Mouse (Mus musculus) CH12.LX (cell line): ENCODE measurements at regions not wholly inside any gene's neighbourhood (a gene's known extent, or its start where the extent isn't known, plus 50 kb on each side); places are given as distances from the start of the nearest gene placed in this dataset.

ENCODE experiments used
- DNase-seq: peaks from one replicate; pipeline ENCODE4 v3.0.0-alpha.2; 2013; ENCODE audit errors: extremely low read depth
- H3K27ac ChIP-seq: 2 replicates; pipeline ENCODE4 v1.5.1; 2012; ENCODE audit warnings: low read depth, mild to moderate bottlenecking, control low read depth, moderate library complexity; ENCODE audit not compliant: insufficient read depth
- H3K27me3 ChIP-seq: replicated peaks from 2 replicates; pipeline ENCODE3; 2012; ENCODE audit warnings: inconsistent platforms
- H3K36me3 ChIP-seq, 2 experiments: replicated peaks in 1 of 2; 2 replicates each; pipeline versions ENCODE3 to v1.6.1; 2012; ENCODE audit warnings: inconsistent platforms in 1 of 2, low read length in 1 of 2, mild to moderate bottlenecking in 1 of 2, mixed read lengths in 1 of 2, moderate library complexity in 1 of 2; ENCODE audit not compliant: control insufficient read depth in 1 of 2, insufficient read depth in 1 of 2
- H3K4me1 ChIP-seq, 2 experiments: 2 replicates each; pipeline ENCODE4 v1.6.1; 2012; ENCODE audit warnings: inconsistent platforms in 1 of 2, moderate library complexity in 1 of 2; ENCODE audit not compliant: insufficient read depth in 2 of 2, control insufficient read depth in 1 of 2
- H3K4me2 ChIP-seq: 2 replicates; pipeline ENCODE4 v1.6.1; 2012; ENCODE audit warnings: low read depth, mild to moderate bottlenecking, control low read depth; ENCODE audit not compliant: poor library complexity, insufficient read depth, severe bottlenecking
- H3K4me3 ChIP-seq, 3 experiments: fragments of 150-350 bp in 1 of 3; sonication (generic) in 1 of 3; replicated peaks in 1 of 3; 2 replicates each; pipeline versions ENCODE3 to v1.5.1; 2011 to 2012; ENCODE audit warnings: low read depth in 2 of 3, low read length in 2 of 3, mild to moderate bottlenecking in 2 of 3, moderate library complexity in 2 of 3, control low read depth in 1 of 3, improper control_type of control experiment in 1 of 3, inconsistent platforms in 1 of 3, mixed read lengths in 1 of 3; ENCODE audit not compliant: poor library complexity in 1 of 3
- H3K79me2 ChIP-seq: replicated peaks from 2 replicates; pipeline ENCODE4 v1.6.1; 2012; ENCODE audit warnings: mild to moderate bottlenecking, moderate library complexity; ENCODE audit not compliant: control insufficient read depth, poor library complexity, insufficient read depth, severe bottlenecking; ENCODE audit errors: extremely low read depth
- H3K9ac ChIP-seq: 2 replicates; pipeline ENCODE4 v1.6.1; 2012; ENCODE audit warnings: low read depth, mild to moderate bottlenecking, control low read depth, moderate library complexity; ENCODE audit not compliant: insufficient read depth
- H3K9me3 ChIP-seq: replicated peaks from 2 replicates; pipeline ENCODE3; 2012; ENCODE audit warnings: low read length, inconsistent platforms, mixed read lengths
- BHLHE40 ChIP-seq: IDR thresholded peaks from 2 replicates; pipeline ENCODE4 v1.6.1; 2011; ENCODE audit warnings: mild to moderate bottlenecking, low read depth, low read length, improper control_type of control experiment
- CHD2 ChIP-seq: IDR thresholded peaks from 2 replicates; pipeline ENCODE4 v1.6.1; 2011; ENCODE audit warnings: low read length, improper control_type of control experiment
- CTCF ChIP-seq, 2 experiments: IDR thresholded peaks in 1 of 2; conservative IDR thresholded peaks in 1 of 2; 2 replicates each; pipeline ENCODE4 v1.5.1; 2011 to 2012; ENCODE audit warnings: low read depth in 2 of 2, low read length in 2 of 2, improper control_type of control experiment in 1 of 2, inconsistent platforms in 1 of 2, mild to moderate bottlenecking in 1 of 2, moderate library complexity in 1 of 2
- E2F4 ChIP-seq: IDR thresholded peaks from 2 replicates; pipeline ENCODE4 v1.6.1; 2011; ENCODE audit warnings: low read depth, low read length, improper control_type of control experiment; ENCODE audit not compliant: insufficient replicate concordance
- EP300 ChIP-seq: IDR thresholded peaks from 2 replicates; pipeline ENCODE4 v1.6.1; 2011; ENCODE audit warnings: low read length, improper control_type of control experiment
- ETS1 ChIP-seq: conservative IDR thresholded peaks from 2 replicates; pipeline ENCODE4 v1.6.1; 2012; ENCODE audit warnings: low read depth, mild to moderate bottlenecking, inconsistent platforms, low read length, improper control_type of control experiment, moderate library complexity
- JUN ChIP-seq: IDR thresholded peaks from 2 replicates; pipeline ENCODE4 v1.6.1; 2011; ENCODE audit warnings: low read depth, mild to moderate bottlenecking, low read length, improper control_type of control experiment, moderate library complexity; ENCODE audit not compliant: insufficient read depth
- JUND ChIP-seq: conservative IDR thresholded peaks from 2 replicates; pipeline ENCODE4 v1.6.1; 2011; ENCODE audit warnings: low read depth, low read length, improper control_type of control experiment
- KAT2A ChIP-seq: IDR thresholded peaks from 2 replicates; pipeline ENCODE4 v1.6.1; 2012; ENCODE audit warnings: low read length, improper control_type of control experiment, inconsistent platforms; ENCODE audit not compliant: insufficient replicate concordance
- MAFK ChIP-seq: IDR thresholded peaks from 2 replicates; pipeline ENCODE4 v1.6.1; 2011; ENCODE audit warnings: low read length, improper control_type of control experiment; ENCODE audit not compliant: insufficient replicate concordance
- MAZ ChIP-seq: IDR thresholded peaks from 2 replicates; pipeline ENCODE4 v1.6.1; 2012; ENCODE audit warnings: low read depth, mild to moderate bottlenecking, inconsistent platforms, low read length, improper control_type of control experiment, moderate library complexity
- MEF2A ChIP-seq: IDR thresholded peaks from 2 replicates; pipeline ENCODE4 v1.6.1; 2014; ENCODE audit warnings: low read depth, mild to moderate bottlenecking, inconsistent platforms, low read length, improper control_type of control experiment, borderline replicate concordance
- MXI1 ChIP-seq: IDR thresholded peaks from 2 replicates; pipeline ENCODE4 v1.6.1; 2011; ENCODE audit warnings: mild to moderate bottlenecking, low read depth, low read length, improper control_type of control experiment
- MYC ChIP-seq: IDR thresholded peaks from 2 replicates; pipeline ENCODE4 v1.6.1; 2011; ENCODE audit warnings: low read depth, mild to moderate bottlenecking, improper control_type of control experiment, low read length
- PAX5 ChIP-seq: IDR thresholded peaks from 2 replicates; pipeline ENCODE4 v1.6.1; 2012; ENCODE audit warnings: low read length, inconsistent platforms, mixed read lengths
- POLR2AphosphoS2 ChIP-seq: IDR thresholded peaks from 2 replicates; pipeline ENCODE4 v1.6.1; 2011; ENCODE audit warnings: low read depth, low read length, improper control_type of control experiment
- SIN3A ChIP-seq: IDR thresholded peaks from 2 replicates; pipeline ENCODE4 v1.6.1; 2012; ENCODE audit warnings: low read length, improper control_type of control experiment, inconsistent platforms
- USF2 ChIP-seq: conservative IDR thresholded peaks from 2 replicates; pipeline ENCODE4 v1.6.1; 2011; ENCODE audit warnings: low read depth, low read length, improper control_type of control experiment
- ZC3H11A ChIP-seq: IDR thresholded peaks from 2 replicates; pipeline ENCODE4 v1.6.1; 2012; ENCODE audit warnings: low read depth, mild to moderate bottlenecking, inconsistent platforms, low read length, improper control_type of control experiment
- ZKSCAN1 ChIP-seq: IDR thresholded peaks from 2 replicates; pipeline ENCODE4 v1.6.1; 2012; ENCODE audit warnings: low read depth, inconsistent platforms, low read length, improper control_type of control experiment, borderline replicate concordance
- ZMIZ1 ChIP-seq: IDR thresholded peaks from 2 replicates; pipeline ENCODE4 v1.6.1; 2012; ENCODE audit warnings: low read depth, mild to moderate bottlenecking, inconsistent platforms, low read length, improper control_type of control experiment
- ZNF384 ChIP-seq: IDR thresholded peaks from 2 replicates; pipeline ENCODE4 v1.6.1; 2012; ENCODE audit warnings: low read depth, low read length, improper control_type of control experiment, inconsistent platforms
- dilution Hi-C: fragments of 300-500 bp; cut with MboI; formaldehyde crosslinking; loops from 2 replicates; pipeline ENCODE4 v1.14.3; 2020; ENCODE audit warnings: low sequenced_read_pairs; ENCODE audit not compliant: extremely low pct_unique_long_range_greater_than_20kb, extremely low pct_ligation_motif_present
- in situ Hi-C: fragments of 300-500 bp; cut with MboI; formaldehyde crosslinking; loops from 3 replicates; pipeline ENCODE4 v1.14.3; 2019; ENCODE audit warnings: low sequenced_read_pairs, low pct_ligation_motif_present, low pct_unique_long_range_greater_than_20kb, mixed read lengths

DNA sequence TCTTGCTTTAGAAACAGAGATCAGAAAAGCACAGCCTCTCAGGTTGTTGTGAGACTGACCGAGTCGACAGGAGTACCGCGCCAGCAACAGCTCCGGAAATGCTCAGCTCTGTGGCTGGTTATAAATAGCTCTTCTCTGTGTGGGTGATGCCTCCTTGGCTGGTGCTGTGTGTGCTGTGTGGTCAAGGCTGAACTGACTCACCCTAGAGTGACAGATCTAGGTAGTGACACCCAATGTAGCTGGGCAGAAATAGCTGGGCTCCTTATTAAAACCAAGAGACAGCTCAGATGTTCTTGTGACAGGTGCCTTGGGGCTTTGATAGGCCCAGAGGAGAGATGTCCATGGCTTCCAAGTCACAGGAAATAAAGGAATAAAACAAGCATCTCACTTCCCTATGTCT, 220.7 kb downstream of the 4933412E24Rik start (continued):
- peak; percentile 77; the same call in 1 of the 2 replicates for TF ChIP-seq MAFK

DNA sequence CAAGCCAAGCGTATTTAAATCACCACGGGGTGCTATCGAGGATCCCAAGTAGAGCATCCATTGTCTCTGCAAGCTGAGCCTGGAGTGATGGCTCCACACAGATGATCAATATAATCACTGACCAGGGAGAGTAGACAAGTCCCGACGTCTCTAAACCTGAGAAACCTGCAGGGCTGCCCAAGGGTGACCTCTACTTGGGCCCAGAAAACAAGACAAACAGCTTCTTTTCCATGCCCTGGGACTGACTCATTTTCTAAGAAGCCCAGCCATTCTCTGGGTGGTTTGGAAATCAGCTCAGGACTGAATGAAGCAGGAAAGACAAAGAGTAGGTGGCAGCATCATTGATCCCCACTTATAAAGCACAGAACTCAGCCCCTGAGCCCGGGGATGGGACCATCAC, 221.5 kb downstream of the 4933412E24Rik start:
- no peak overlapping the region for H3K4me2 ChIP-seq
- DNase-seq: no peak
- dilution Hi-C loops: no loop called here
- TF ChIP-seq SIN3A (no peak), EP300 (no peak)
- no peak overlapping the region for H3K27ac ChIP-seq
- no peaks in the 10 kb centered on the region for H3K79me2 ChIP-seq
- no peaks in the 10 kb centered on the region for H3K36me3 ChIP-seq
- H3K9ac ChIP-seq: no peak overlapping the region
- H3K27me3 ChIP-seq: no peaks in the 10 kb centered on the region
- in situ Hi-C loops: no loop called here
- H3K4me1 ChIP-seq: peaks cover 11 to 31% of the 10 kb centered on the region in 2 experiments
- no peak overlapping the region for H3K4me3 ChIP-seq
- no peaks in the 10 kb centered on the region for H3K9me3 ChIP-seq

DNA sequence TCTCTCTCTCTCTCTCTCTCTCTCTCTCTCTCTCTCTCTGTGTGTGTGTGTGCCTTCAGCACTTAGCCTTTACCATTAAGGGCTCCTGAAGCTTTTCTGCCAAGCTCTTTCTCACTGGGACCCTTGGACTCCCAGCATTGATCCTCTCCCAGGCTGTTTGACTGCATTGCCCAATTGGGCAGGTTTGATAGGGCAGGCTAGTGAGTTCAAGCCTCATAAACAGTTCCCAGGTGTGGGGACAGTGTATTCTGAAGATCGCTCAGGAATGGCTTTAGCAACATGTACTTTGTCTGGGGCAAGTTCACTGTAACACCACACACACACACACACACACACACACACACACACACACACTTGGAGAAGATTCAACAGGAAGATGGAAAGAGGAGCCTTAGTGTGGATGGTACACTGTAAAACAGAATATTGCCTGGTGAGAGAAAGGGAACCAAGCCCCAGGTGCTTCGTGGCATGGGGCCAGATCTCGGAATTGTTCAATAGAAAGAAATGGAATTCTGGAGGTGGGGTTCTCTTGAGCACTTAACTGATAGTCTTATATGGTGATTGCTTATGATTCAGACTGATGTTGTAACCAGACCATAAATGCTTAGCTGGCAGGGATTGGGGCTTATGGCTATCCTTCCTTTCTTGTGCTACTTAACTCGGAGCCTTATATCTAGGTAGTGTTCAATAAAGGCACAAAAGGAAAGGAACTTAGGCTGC, 229.5 kb downstream of the 4933412E24Rik start:
- no peaks in the 10 kb centered on the region for H3K4me1 ChIP-seq
- TF ChIP-seq USF2 (no peak), ZC3H11A (no peak), MAFK (no peak)
- H3K27ac ChIP-seq: no peak overlapping the region
- H3K36me3 ChIP-seq: no peaks in the 10 kb centered on the region
- dilution Hi-C loops: no loop called here
- no peak overlapping the region for H3K4me3 ChIP-seq
- no peak overlapping the region for H3K9ac ChIP-seq
- in situ Hi-C loops: no loop called here
- H3K27me3 ChIP-seq: peaks cover 3% of the 10 kb centered on the region
- H3K79me2 ChIP-seq: no peaks in the 10 kb centered on the region
- H3K4me2 ChIP-seq: no peak overlapping the region
- DNase-seq: no peak
- H3K9me3 ChIP-seq: peaks cover 8% of the 10 kb centered on the region

- H3K27ac ChIP-seq: no peak overlapping the region
- dilution Hi-C loops: no loop called here
- peaks cover 3 to 5% of the 10 kb centered on the region in 2 experiments; a peak in 3 of 4 replicates for H3K4me1 ChIP-seq
- H3K79me2 ChIP-seq: no peaks in the 10 kb centered on the region
- no peak for DNase-seq
- no peak for TF ChIP-seq CHD2
- TF ChIP-seq MXI1: no peak
- no peak for TF ChIP-seq JUN
- no peak for TF ChIP-seq POLR2AphosphoS2
- no peak for TF ChIP-seq ZKSCAN1
- no peak for TF ChIP-seq ZNF384
- TF ChIP-seq KAT2A: no peak
- TF ChIP-seq MAZ: no peak
- TF ChIP-seq ZMIZ1: no peak
- no peak for TF ChIP-seq SIN3A
- TF ChIP-seq BHLHE40: no peak
- TF ChIP-seq MEF2A: no peak
- TF ChIP-seq JUND: no peak
- no peak for TF ChIP-seq PAX5
- no peak for TF ChIP-seq MYC
- no peak for TF ChIP-seq ETS1
- no peak for TF ChIP-seq CTCF (conservative IDR thresholded peaks at IDR 0.05 in 1 of 2, IDR thresholded peaks at IDR 0.05 in 1 of 2; ENCODE audit: low read depth in 2 of 2, low read length in 2 of 2)
- TF ChIP-seq E2F4: no peak
- H3K27me3 ChIP-seq: peaks cover 3% of the 10 kb centered on the region
- H3K4me2 ChIP-seq: no peak overlapping the region
- no peak overlapping the region for H3K4me3 ChIP-seq
- in situ Hi-C loops: no loop called here
- H3K36me3 ChIP-seq: no peaks in the 10 kb centered on the region
- peaks cover 8% of the 10 kb centered on the region for H3K9me3 ChIP-seq
- H3K9ac ChIP-seq: no peak overlapping the region
Observed at GRCm38 (mm10) chr15:59785981-59786380, 230.4 kb downstream of the 4933412E24Rik start.
